Mouse (Mus musculus) embryonic facial prominence, embryonic 12.5 days (tissue): ENCODE measurements around the gene Prkrip1. TPM values are rescaled to one million over a fixed set of nuclear protein-coding genes. Genes with fewer than 3 reads are reported as not detected.
"Not testable (repeated sequence)": the region's sequence is repeated elsewhere in the genome, so short reads cannot be mapped to it uniquely, and the experiment has no call there.

Experiments
- ATAC-seq: fragments of 200-750 bp; cut with Nextera tagmentation; 2 replicates; pipeline ENCODE4 v1.8.0; 2017; ENCODE audit not compliant: insufficient number of reproducible peaks, insufficient read depth, low FRiP score, low TSS enrichment
- H3K27ac ChIP-seq: fragments of 300-500 bp; sonication (generic); 2 replicates; pipeline ENCODE4 v1.5.1; 2016; ENCODE audit warnings: mild to moderate bottlenecking
- H3K27me3 ChIP-seq: fragments of 300-500 bp; sonication (generic); 2 replicates; pipeline ENCODE4 v1.6.1; 2016; ENCODE audit warnings: mild to moderate bottlenecking, moderate library complexity
- H3K36me3 ChIP-seq: fragments of 300-500 bp; sonication (generic); 2 replicates; pipeline ENCODE4 v1.6.1; 2016; ENCODE audit warnings: mild to moderate bottlenecking
- H3K4me1 ChIP-seq: fragments of 300-500 bp; sonication (generic); 2 replicates; pipeline ENCODE4 v1.6.1; 2016
- H3K4me2 ChIP-seq: fragments of 300-500 bp; sonication (generic); replicated peaks from 2 replicates; pipeline ENCODE4 v1.6.1; 2016; ENCODE audit warnings: mild to moderate bottlenecking, moderate library complexity
- H3K4me3 ChIP-seq: fragments of 300-500 bp; sonication (generic); 2 replicates; pipeline ENCODE4 v1.5.1; 2016; ENCODE audit warnings: mild to moderate bottlenecking
- H3K9ac ChIP-seq: fragments of 300-500 bp; sonication (generic); 2 replicates; pipeline ENCODE4 v1.6.1; 2016; ENCODE audit warnings: mild to moderate bottlenecking, moderate library complexity
- H3K9me3 ChIP-seq: fragments of 300-500 bp; sonication (generic); 2 replicates; pipeline ENCODE4 v1.6.1; 2016; ENCODE audit warnings: mild to moderate bottlenecking, moderate library complexity
- WGBS: fragments of 180-500 bp; shearing (Covaris S2); methylation state at CpG from one replicate; pipeline ENCODE4 v1.1.7; 2016; 5-methylcytosine and 5-hydroxymethylcytosine counted together
- polyA plus RNA-seq: library from polyadenylated mRNA; unstranded; fragments of >200 nt; fragmentation: Nextera tagmentation; extraction: Ambion mirVana; gene quantifications from 2 replicates; pipeline ENCODE4 v1.2.1, GENCODE M21; 2016

Prkrip1 gene
- polyA plus RNA-seq, 1 experiment from 2014 or later = 60.2 TPM

DNA sequence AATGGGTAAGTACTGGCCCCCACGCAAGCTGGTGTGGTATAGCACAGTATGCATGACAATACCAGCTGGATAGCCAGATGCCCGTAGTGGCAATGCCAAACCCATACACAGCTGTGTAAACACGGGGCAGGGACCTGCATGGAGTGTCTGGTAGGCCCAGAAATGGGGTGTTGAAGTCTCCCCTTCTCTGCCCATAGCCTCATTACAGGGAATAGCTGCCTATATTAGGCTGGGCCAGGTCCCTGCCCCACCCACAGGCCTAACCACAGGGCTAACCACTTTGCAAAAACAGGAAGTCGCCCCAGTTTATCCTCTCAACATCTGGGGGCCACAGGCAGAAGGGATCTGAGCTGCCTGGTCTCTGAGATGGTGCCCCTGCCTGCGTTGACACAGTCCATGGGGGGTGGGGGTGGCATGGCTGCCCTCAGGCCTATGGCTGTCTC is 49.6 kb downstream of the Prkrip1 start:
- H3K27me3 ChIP-seq, H3K4me3 ChIP-seq, H3K4me2 ChIP-seq, H3K27ac ChIP-seq, H3K4me1 ChIP-seq, H3K9ac ChIP-seq, ATAC-seq, H3K36me3 ChIP-seq, H3K9me3 ChIP-seq: not testable (repeated sequence)
- WGBS = 65% methylated on average over 5 of the region's 5 CpGs

DNA sequence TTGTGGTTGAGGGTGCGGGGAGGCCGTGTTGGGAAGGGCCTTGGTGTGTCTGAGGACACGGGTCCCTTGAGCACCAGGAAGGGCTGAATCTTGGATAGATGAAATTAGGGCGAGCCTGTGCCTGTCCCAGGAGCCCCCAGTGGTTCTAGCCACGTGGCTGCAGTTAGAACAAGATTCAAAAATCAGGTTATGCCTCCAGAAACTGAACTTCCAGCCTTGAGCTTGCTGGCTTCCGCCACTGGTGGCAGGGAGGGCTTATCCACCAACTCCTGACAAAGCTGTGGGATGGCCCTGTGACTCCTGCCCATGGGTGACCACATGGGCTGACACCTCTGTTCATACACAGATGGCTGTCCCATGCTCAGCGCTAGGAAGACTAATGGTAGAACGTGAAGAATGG is 51.1 kb downstream of the Prkrip1 start:
- no peak overlapping the region for H3K4me3 ChIP-seq
- peaks cover 4% of the 10 kb centered on the region; the same call in 1 of the 2 replicates for H3K9me3 ChIP-seq
- no peaks in the 10 kb centered on the region for H3K27me3 ChIP-seq
- no peaks in the 10 kb centered on the region for H3K36me3 ChIP-seq
- 76% methylated on average over 8 of the region's 8 CpGs for WGBS
- no peak for ATAC-seq
- no peak overlapping the region for H3K4me2 ChIP-seq
- H3K9ac ChIP-seq = no peak overlapping the region
- no peak overlapping the region for H3K27ac ChIP-seq
- H3K4me1 ChIP-seq = no peaks in the 10 kb centered on the region

DNA sequence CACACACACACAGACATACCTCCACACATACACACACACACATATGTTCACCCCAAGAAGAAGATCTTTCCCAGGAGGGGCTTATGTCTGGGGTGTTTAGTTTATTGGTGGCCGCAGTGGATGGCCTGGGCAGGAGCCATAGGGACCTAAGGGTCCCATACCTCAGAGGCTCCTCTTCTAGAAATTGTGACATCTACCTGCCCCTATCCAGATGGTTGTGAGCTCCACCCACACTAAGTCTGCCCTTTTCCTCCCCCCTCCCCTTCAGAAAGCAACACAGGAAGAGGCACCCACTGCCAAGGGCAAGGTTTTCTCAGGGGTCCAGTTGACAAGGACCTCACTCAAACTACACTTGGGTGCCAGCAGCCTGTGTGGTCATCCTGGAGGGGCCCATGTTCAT is 51.8 kb downstream of the Prkrip1 start:
- peaks cover 6% of the 10 kb centered on the region for H3K36me3 ChIP-seq
- 100% methylated on average over 1 of the region's 1 CpGs for whole genome bisulfite sequencing
- H3K27ac ChIP-seq = no peak overlapping the region
- no peaks in the 10 kb centered on the region for H3K4me1 ChIP-seq
- H3K4me3 ChIP-seq = no peak overlapping the region
- no peak overlapping the region for H3K9ac ChIP-seq
- peaks cover 4% of the 10 kb centered on the region; the same call in 1 of the 2 replicates for H3K9me3 ChIP-seq
- ATAC-seq = no peak
- H3K27me3 ChIP-seq = no peaks in the 10 kb centered on the region
- no peak overlapping the region for H3K4me2 ChIP-seq

DNA sequence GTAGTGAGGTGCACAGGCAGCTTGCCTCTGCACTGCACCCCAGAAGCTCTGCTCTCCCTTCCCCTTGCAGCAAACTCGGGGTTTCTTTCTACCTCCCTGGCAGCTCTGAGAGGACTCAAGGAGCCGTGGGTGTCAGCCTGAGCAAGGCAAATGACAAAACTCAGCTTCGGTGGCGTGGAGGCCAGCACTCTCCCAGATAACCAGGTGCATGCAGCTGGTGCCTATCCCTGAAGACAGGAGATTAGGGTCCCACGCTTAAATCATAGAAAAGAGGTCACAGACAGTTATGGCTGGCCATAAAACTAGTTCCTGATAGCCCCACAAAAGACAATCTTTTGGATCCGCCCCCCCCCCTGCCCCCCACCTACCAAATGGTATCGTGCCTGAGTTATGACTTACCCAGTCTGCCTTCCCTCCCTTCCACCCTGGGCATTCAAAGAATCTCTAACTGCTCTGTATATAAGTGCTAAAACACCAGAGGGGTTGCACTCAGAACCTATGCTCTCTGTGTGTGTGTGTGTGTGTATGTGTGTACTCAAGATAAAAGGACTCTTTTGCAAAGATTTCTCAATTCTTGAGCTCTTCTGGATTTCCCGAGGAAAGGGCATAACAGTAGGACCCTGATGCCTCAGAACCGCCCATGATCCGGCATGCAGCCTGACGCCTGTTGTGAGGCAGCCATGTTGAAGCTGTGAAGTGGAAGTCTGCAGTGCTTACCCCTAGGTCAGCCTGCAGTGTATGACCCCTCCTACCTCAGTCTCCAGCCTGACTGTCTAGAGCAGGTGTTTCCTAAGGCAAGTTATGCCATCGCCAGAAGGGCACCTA is 53.9 kb downstream of the Prkrip1 start:
- H3K27me3 ChIP-seq = no peaks in the 10 kb centered on the region
- H3K4me2 ChIP-seq = no peak overlapping the region
- no peaks in the 10 kb centered on the region for H3K4me1 ChIP-seq
- 72% methylated on average over 12 of the region's 12 CpGs for WGBS
- H3K27ac ChIP-seq = no peak overlapping the region
- H3K36me3 ChIP-seq = peaks cover 25% of the 10 kb centered on the region
- H3K9me3 ChIP-seq = peaks cover 4% of the 10 kb centered on the region; the same call in 1 of the 2 replicates
- no peak for ATAC-seq
- no peak overlapping the region for H3K9ac ChIP-seq
- no peak overlapping the region for H3K4me3 ChIP-seq

DNA sequence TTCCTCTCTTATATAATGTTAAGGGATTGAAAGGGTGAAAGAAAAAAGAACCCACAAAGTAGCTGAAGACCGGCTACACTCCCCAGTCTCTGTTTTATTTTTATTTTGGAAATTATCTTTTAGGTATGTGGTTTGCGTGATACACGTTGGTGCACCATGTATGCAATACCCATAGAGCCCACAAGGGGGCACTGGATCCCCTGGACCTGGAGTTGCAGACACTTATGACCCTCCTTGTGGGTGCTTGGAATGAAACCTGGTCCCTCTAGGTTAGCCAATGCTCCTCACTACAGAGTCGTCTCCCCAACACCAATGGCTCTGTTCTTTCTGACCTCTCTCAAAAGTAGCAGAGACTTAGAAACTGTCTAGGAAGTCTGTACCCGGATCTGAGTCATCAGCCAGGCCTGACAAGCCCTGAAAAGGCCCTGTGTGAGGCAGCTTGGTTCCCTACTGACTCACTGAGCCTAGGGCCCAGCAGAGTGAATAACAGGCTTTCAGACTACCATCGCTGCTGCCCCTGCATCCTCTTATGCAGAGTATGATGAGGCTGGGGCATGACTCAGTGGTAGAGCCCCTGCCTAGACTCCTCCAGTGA is 55.5 kb downstream of the Prkrip1 start:
- no peak overlapping the region for H3K27ac ChIP-seq
- ATAC-seq = no peak
- no peaks in the 10 kb centered on the region for H3K4me1 ChIP-seq
- H3K4me2 ChIP-seq = no peak overlapping the region
- no peak overlapping the region for H3K9ac ChIP-seq
- H3K4me3 ChIP-seq = no peak overlapping the region
- H3K27me3 ChIP-seq = no peaks in the 10 kb centered on the region
- H3K9me3 ChIP-seq = peaks cover 4% of the 10 kb centered on the region; the same call in 1 of the 2 replicates
- WGBS = 92% methylated on average over 6 of the region's 6 CpGs
- peaks cover 32% of the 10 kb centered on the region for H3K36me3 ChIP-seq

DNA sequence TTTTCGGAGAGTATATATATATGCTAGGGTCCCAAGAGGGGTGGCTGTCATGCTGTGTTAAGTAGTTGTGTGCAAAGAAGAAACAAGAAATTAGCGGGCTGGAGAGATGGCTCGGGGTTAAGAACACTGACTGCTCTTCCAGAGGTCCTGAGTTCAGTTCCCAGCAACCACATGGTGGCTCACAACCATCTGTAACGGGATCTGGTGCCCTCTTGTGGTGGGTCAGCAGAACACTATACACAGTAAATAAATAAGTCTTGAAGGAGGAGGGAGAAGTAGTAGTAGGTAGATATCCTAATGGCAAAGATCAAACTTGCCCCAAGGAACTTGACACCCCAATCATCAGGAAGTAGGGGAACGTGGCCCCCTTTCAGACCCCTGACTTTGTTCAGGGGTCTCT is 56.0 kb downstream of the Prkrip1 start:
- no peak overlapping the region for H3K9ac ChIP-seq
- H3K4me2 ChIP-seq = no peak overlapping the region
- no peaks in the 10 kb centered on the region for H3K4me1 ChIP-seq
- peaks cover 4% of the 10 kb centered on the region; the same call in 1 of the 2 replicates for H3K9me3 ChIP-seq
- 87% methylated on average over 5 of the region's 5 CpGs for WGBS
- H3K36me3 ChIP-seq = peaks cover 32% of the 10 kb centered on the region
- H3K27ac ChIP-seq = no peak overlapping the region
- ATAC-seq = no peak
- H3K27me3 ChIP-seq = no peaks in the 10 kb centered on the region
- H3K4me3 ChIP-seq = no peak overlapping the region

DNA sequence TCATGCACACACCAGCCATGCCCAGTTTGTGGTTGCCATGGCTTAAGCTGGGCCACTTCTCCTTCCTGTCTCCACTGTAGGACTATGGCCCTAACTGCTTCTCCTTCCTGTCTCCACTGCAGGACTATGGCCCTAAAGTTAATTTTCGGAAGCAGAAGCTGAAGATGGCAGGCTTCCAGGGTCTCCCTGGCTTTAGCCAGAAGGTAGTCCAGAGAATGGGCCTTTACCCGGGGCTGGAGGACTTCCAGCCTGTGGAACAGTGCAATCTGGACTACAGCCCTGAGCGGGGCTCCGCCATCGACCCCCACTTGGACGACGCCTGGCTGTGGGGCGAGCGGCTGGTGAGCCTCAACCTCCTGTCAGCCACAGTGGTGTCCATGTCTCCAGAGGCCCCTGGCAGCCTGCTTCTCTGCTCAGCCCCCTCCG is 58.7 kb downstream of the Prkrip1 start:
- Histone ChIP-seq H3K9ac (no peak overlapping the region), H3K4me3 (no peak overlapping the region), H3K27ac (no peak overlapping the region), H3K27me3 (no peaks in the 10 kb centered on the region), H3K4me2 (no peak overlapping the region), H3K4me1 (peaks cover 10% of the 10 kb centered on the region), H3K36me3 (peaks cover 32% of the 10 kb centered on the region), H3K9me3 (peaks cover 4% of the 10 kb centered on the region; the same call in 1 of the 2 replicates)
- no peak for ATAC-seq
- 88% methylated on average over 10 of the region's 10 CpGs for WGBS

DNA sequence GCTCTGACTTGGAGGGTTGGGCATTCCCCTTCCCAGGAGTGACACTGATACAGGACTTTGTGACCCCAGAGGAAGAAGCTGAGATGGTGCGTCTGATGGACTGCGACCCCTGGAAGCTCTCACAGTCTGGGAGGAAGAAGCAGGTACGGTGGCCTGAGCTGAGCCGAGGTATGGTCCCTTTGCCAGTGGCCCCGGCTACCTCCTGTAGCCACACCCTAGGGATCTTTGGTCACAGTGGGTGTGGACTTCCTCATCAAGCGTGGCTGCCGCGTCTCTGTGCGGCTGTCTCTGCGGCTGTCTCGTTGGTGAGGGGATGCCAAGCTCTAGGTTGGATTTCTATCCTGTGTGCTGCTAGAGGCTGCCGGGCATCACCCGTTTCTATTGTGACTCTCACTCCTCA is 59.4 kb downstream of the Prkrip1 start:
- 94% methylated on average over 13 of the region's 13 CpGs for WGBS

DNA sequence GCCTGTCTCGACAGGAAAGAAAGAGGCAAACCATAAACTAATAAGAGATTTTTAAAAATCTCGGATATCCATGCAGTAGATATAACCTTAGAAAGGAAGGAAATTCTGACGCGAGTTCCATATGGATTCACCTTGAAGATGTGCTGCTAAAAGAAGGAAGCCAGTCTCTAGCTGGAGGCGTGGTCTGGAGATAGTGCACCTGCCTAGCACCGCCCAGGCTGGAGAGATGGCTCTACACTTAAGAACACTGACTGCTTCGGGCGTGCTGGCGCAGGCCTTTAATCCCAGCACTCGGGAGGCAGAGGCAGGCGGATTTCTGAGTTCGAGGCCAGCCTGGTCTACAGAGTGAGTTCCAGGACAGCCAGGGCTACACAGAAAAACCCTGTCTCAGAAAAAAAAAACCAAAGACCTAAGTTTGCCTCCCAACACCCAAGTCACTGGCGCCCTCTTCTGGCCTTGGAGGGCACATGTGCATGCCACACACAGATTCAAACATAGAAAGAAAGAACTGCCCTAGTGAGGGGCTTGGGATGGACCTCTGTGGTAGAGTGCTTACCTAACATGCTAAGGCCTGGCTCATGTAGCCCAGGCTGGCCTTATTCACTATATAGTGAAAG is 61.0 kb downstream of the Prkrip1 start:
- H3K9ac ChIP-seq = no peak overlapping the region
- peaks cover 42% of the 10 kb centered on the region for H3K36me3 ChIP-seq
- H3K4me2 ChIP-seq = no peak overlapping the region
- H3K4me1 ChIP-seq = peaks cover 14% of the 10 kb centered on the region
- WGBS = 72% methylated on average over 13 of the region's 13 CpGs
- no peak for ATAC-seq
- no peak overlapping the region for H3K4me3 ChIP-seq
- no peak overlapping the region for H3K27ac ChIP-seq
- H3K9me3 ChIP-seq = no peaks in the 10 kb centered on the region
- no peaks in the 10 kb centered on the region for H3K27me3 ChIP-seq

More for the DNA sequence above, 59.4 kb downstream of the Prkrip1 start:
- Histone ChIP-seq H3K36me3 (peaks cover 32% of the 10 kb centered on the region), H3K4me3 (no peak overlapping the region), H3K9ac (no peak overlapping the region), H3K4me2 (no peak overlapping the region), H3K27me3 (no peaks in the 10 kb centered on the region), H3K4me1 (peaks cover 14% of the 10 kb centered on the region), H3K9me3 (peaks cover 4% of the 10 kb centered on the region; the same call in 1 of the 2 replicates), H3K27ac (no peak overlapping the region)
- ATAC-seq = no peak

DNA sequence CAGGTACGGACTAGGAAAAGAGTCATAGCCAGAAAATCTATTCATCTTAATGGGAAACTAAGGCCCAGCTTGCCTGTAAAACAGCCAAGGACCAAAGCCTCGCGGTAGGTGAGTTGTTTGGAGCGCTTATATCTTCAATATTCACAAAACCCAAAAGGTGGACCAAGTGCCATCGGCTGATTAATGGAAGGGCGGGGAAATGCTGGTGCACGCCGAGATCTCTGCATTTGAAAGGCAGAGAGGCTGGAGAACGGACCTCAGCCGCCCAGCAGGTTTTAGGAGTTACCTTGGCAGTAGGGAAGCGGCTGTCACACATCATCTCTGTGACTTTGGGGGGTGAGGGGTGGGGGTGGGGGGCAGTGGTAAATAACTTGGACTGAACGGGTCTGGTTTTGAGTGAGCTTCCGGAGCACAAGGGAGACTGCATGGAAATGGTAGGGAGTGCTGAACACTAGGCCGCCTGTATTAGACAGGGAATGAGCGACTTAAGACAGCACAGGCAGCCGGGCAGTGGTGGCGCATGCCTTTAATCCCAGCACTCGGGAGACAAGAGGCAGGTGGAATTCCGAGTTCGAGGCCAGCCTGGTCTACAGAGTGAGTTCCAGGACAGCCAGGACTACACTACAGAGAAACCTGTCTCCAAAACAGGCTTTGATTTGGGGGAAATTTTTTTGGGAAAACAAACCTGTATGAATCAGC is 62.3 kb downstream of the Prkrip1 start:
- peak overlapping the region; percentile 75 for H3K9ac ChIP-seq
- ATAC-seq = no peak
- peaks cover 14% of the 10 kb centered on the region for H3K4me1 ChIP-seq
- H3K4me2 ChIP-seq = peak overlapping the region; percentile 79
- H3K27me3 ChIP-seq = no peaks in the 10 kb centered on the region
- peak overlapping the region; percentile 25; the same call in 1 of the 2 replicates for H3K27ac ChIP-seq
- H3K9me3 ChIP-seq = no peaks in the 10 kb centered on the region
- peaks cover 44% of the 10 kb centered on the region for H3K36me3 ChIP-seq
- 7% methylated on average over 20 of the region's 20 CpGs for WGBS
- H3K4me3 ChIP-seq = peak overlapping the region; percentile 78

DNA sequence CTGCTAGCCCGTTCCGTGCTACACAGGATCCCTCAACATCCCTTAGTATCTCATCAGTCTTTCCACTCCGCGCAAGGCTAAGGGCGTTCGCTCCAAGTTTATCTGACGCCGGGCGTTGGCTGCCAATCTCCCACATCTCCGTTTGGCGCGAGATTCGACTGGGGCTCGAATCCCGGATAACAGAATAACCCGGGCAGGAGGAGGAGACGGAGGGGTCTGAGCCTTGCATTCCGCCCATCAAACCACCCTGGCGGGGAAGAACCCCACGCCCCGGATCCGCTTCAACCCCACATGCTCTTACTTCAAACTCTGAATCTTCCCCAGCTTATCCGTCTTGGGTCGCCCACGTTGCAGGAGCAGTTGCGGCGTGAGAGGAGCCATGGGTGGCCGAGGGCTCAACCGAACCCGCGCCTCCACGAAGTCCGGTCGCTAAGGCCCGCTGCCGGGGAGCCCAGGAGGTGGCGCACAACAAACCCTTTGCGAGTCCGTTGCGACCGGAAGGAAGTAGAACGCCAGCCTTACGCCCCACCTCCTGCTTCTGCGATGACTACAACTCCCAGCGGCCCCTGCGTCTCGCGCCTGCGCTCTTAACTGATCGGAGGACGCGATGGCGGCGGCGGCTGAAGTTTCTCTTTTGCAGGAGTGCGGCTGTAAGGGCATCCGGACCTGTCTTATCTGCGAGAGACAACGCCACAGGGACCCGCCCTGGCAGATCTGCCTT is 63.0 kb downstream of the Prkrip1 start, which contains the start of the genes Lrwd1 and Alkbh4:
Gene Lrwd1, minus strand, starts transcription at position 504 of the 721 bp plus-strand sequence.
Gene Alkbh4, plus strand, starts transcription at position 576 of the 721 bp plus-strand sequence.
- H3K9me3 ChIP-seq = no peaks in the 10 kb centered on the region
- H3K4me1 ChIP-seq = peaks cover 14% of the 10 kb centered on the region
- peak within 1 kb of the TSS; percentile 79 for H3K4me2 ChIP-seq
- no peaks in the 10 kb centered on the region for H3K27me3 ChIP-seq
- peak; percentile 89 for ATAC-seq
- H3K9ac ChIP-seq = peak within 1 kb of the TSS; percentile 75
- WGBS = under 1% methylated on average over 60 of the region's 60 CpGs
- H3K36me3 ChIP-seq = peaks cover 44% of the 10 kb centered on the region
- peak within 1 kb of the TSS; percentile 78 for H3K4me3 ChIP-seq
- peak within 1 kb of the TSS; percentile 48 for H3K27ac ChIP-seq
